Comparison of ENCODE assay signal across 13 mouse cellular contexts in the genomic region with DNA sequence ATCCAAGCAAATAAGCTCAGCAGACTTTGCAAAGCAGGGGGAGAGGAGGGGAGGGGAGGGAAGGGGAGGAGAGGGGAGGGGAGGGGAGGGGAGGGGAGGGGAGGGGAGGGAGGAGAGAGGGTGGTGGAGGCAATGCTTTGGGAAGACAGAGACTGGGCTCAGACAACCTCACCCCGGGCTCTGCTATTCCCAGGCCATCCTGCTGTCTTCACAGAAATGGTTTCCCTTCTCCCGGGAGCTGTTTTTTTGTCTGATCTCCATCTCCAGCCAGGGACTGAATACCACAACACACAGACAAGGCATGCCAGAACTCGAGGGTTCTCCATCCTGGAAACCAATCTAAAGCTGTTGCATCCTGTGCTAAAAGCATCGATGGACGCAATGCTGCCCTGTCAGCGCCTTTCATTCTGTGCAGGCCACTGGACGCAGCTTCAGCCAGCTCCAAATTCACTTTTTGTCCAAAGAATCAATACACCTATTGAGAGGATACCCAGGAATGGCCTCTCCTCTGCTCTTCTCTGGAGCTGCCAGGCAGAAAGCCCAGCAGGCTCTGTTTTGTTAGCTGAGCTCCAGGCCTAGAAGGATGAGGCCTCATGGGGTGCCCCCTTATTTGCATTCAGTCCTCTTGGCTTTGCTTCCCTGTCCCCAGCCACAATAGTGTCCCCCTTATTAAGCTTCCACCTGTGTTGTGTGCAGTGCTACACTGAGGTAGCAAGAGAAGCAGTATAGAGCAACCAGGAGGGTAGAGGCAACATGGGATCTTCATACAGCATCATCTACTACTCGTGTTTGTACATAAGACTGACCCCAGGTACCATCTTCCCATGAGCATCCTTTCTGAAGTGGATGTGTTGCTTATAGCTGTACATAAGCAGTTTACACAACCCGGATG.
DNase-seq lines count a peak whose midpoint lies in the region; ATAC-seq and TF ChIP-seq lines count a peak whose summit lies in the region.
"Had no signal": no experiment of that assay in that cellular context is flagged by ENCODE, and none has a peak within 500 bp of the region (broad histone marks: within the 10 kb centered on the region; RNA-seq: fewer than 3 reads in every experiment).

No protein-coding gene starts in this region.

- no peak overlapping the region for H3K9ac ChIP-seq in forebrain, postnatal 0 days
- H3K9ac ChIP-seq in midbrain, embryonic 13.5 days (replicated peaks) = 0 out of 2 replicates have a peak overlapping the region, but pooled peaks have one; percentile 36
- H3K9ac ChIP-seq: liver, embryonic 13.5 days; stomach, embryonic 15.5 days had no signal

- peak; percentile 37 for DNase-seq in brain, embryonic 18.5 days (ENCODE audit: low read depth, low spot score)
- DNase-seq in cerebellum, adult 8-10 months = peak; percentile 4
- DNase-seq in forebrain, postnatal 0 days = no peak
- DNase-seq in ovary, postnatal 10 days (ENCODE audit: low spot score) = no peak
- DNase-seq in natural killer cell, adult 2 months (ENCODE audit: low spot score in 2 of 2) = no peak
- no peak for DNase-seq in adrenal gland, adult 18-20 months (ENCODE audit: low spot score in 2 of 2)
- DNase-seq: kidney, postnatal 10 days; liver, embryonic 13.5 days; lung, postnatal 10 days; thymus, postnatal 25 days had no signal

- H3K27ac ChIP-seq in forebrain, postnatal 0 days (ENCODE audit: low read depth, low read length) = no peak overlapping the region
- H3K27ac ChIP-seq in midbrain, embryonic 13.5 days = peak overlapping the region; percentile 58
- H3K27ac ChIP-seq: liver, embryonic 13.5 days; stomach, embryonic 15.5 days had no signal

- no peaks in the 10 kb centered on the region for H3K9me3 ChIP-seq in forebrain, postnatal 0 days (ENCODE audit: low read length)
- no peaks in the 10 kb centered on the region for H3K9me3 ChIP-seq in midbrain, embryonic 13.5 days
- H3K9me3 ChIP-seq: liver, embryonic 13.5 days; stomach, embryonic 15.5 days had no signal

- TF ChIP-seq CTCF in forebrain, postnatal 0 days (IDR thresholded peaks at IDR 0.05; ENCODE audit: low read depth) = no peak

- ATAC-seq in forebrain, postnatal 0 days = peak; percentile 51
- peak; percentile 73 for ATAC-seq in midbrain, embryonic 13.5 days
- ATAC-seq: intestine, embryonic 16.5 days had no signal

- WGBS in forebrain, postnatal 0 days = 28% methylated on average over 9 of the region's 9 CpGs
- 26% methylated on average over 9 of the region's 9 CpGs for WGBS in midbrain, embryonic 13.5 days

- H3K27me3 ChIP-seq in forebrain, postnatal 0 days (ENCODE audit: insufficient read depth, low read length) = no peaks in the 10 kb centered on the region
- H3K27me3 ChIP-seq in midbrain, embryonic 13.5 days = no peaks in the 10 kb centered on the region
- H3K27me3 ChIP-seq: liver, embryonic 13.5 days; stomach, embryonic 15.5 days had no signal

- H3K36me3 ChIP-seq in forebrain, postnatal 0 days (ENCODE audit: insufficient read depth) = no peaks in the 10 kb centered on the region
- H3K36me3 ChIP-seq in midbrain, embryonic 13.5 days = no peaks in the 10 kb centered on the region
- H3K36me3 ChIP-seq: liver, embryonic 13.5 days; stomach, embryonic 15.5 days had no signal

- H3K4me1 ChIP-seq in forebrain, postnatal 0 days (ENCODE audit: insufficient read depth) = no peaks in the 10 kb centered on the region
- H3K4me1 ChIP-seq in midbrain, embryonic 13.5 days (replicated peaks) = peaks cover 9% of the 10 kb centered on the region
- H3K4me1 ChIP-seq: liver, embryonic 13.5 days; stomach, embryonic 15.5 days had no signal

- H3K4me3 ChIP-seq in forebrain, postnatal 0 days (ENCODE audit: low read depth, low read length) = no peak overlapping the region
- H3K4me3 ChIP-seq in midbrain, embryonic 13.5 days (replicated peaks) = no peak overlapping the region
- H3K4me3 ChIP-seq: liver, embryonic 13.5 days; stomach, embryonic 15.5 days had no signal

- no peak overlapping the region for H3K4me2 ChIP-seq in forebrain, postnatal 0 days (ENCODE audit: low read depth)
- no peak overlapping the region for H3K4me2 ChIP-seq in midbrain, embryonic 13.5 days (replicated peaks)
- H3K4me2 ChIP-seq: liver, embryonic 13.5 days; stomach, embryonic 15.5 days had no signal

Comparison
In these comparisons a context has a peak if more than half of its experiments do, and no peak if none do; other contexts are left out.
1. DNase-seq: peak in brain, embryonic 18.5 days (single experiment) and cerebellum, adult 8-10 months (single experiment); none in forebrain, postnatal 0 days (single experiment), ovary, postnatal 10 days (single experiment), natural killer cell, adult 2 months (0 of 2) and adrenal gland, adult 18-20 months (0 of 2).